Mouse (Mus musculus): ENCODE measurements at regions not wholly inside any gene's neighbourhood (a gene's known extent, or its start where the extent isn't known, plus 50 kb on each side); places are given as distances from the start of the nearest gene placed in this dataset.
A peak's percentile ranks its signal among the peaks of the same experiment; 100 is the strongest.

DNA sequence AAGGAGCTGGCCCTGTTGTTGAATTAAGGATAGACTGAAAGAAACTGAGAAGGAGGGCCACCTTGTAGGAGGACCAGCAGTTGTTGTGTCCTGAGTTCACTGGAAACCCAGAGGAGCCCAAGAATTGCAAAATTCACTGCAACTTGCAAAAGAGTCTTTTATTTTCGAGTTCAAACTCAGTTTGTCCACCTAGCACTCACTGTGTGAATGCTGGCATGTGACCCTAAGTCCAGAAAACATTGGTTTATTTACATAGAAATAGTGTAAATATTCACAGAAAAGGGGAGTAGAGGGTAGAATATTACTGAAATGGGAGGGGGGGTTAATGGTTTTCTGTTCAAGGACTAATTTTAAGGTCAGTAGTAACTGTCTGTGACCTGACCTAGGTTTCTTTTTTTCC is 394.7 kb downstream of the 4933405O20Rik start:
- DNase-seq: no peak

DNA sequence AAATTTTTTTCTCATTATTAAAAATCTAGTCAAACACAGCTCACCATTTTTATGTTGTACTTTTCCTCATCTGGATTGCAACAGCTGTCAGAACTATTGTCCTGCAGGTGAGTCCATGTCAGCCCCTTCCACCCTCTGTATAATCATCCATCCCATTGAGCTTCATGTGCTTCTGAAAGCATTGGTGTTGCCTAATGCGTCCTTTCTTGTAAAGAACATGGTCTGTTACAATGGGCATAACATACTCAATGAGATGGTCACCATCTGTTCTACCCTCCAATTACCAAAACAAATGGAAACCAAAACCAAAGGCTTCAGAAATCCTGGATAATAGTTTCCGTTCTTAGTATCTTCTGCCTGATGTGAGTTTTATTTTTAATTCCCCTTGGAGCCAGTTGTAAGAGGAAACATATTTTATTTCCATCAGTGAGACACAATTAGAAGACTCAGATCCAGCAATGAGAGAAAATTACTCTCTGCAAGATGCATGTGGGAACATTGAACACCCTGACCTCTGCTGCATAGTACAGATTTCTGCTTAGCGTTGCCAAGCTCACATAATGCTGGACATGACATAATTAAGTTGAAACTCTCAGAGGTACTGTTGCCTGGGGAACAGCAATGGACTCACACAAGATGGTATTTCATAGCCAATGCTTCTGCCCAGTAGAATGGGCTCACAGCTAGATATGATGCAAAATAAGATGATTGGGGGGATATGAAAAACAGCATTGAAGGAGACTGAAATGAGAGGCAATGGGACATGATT is 443.1 kb downstream of the 4933405O20Rik start:
- DNase-seq: peak; percentile 33

DNA sequence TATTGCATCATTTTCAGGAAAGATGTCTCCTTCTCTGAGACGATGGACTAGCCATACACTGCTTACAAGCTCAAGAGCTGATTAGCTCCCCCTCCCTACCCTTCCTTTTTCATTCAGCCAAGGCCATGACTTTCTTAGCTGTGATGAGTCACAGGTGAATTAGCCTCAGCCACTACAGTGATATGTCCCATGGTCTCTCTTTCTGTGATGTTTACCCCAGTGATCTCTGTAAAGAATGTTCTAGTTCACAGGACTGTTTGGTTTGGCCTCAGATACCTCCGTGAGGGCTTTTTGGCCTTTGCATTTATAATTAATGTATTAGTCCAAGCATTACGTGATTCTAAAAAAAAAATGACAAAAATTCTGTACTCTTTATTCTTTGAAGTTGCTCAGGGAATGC is 452.5 kb downstream of the 4933405O20Rik start:
- peak; percentile 70 for DNase-seq

- DNase-seq: no peak
Observed at GRCm38 (mm10) chr7:51068376-51068775, 442.5 kb upstream of the Ano5 start.

- no peak for DNase-seq
Observed at GRCm38 (mm10) chr7:51093774-51094173, 417.1 kb upstream of the Ano5 start.

DNA sequence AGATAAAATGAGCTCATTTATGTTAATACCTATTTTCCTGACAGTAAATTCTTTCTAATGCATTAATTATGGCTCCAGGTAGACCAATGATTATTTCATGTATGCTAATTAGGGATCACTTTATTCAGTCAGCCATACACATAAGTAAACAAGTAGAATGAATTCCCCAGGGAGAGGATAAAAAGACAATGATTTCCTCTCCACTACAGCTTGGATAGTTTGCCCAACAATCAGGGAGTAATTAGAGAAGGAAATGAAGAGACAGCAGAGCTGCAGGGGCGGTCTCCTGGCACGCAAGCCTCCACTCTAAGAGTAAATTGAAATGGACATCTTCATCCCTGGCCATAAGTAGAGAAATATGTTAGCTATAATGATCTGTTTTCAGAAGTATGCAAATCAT is 409.7 kb upstream of the Ano5 start:
- no peak for DNase-seq

DNA sequence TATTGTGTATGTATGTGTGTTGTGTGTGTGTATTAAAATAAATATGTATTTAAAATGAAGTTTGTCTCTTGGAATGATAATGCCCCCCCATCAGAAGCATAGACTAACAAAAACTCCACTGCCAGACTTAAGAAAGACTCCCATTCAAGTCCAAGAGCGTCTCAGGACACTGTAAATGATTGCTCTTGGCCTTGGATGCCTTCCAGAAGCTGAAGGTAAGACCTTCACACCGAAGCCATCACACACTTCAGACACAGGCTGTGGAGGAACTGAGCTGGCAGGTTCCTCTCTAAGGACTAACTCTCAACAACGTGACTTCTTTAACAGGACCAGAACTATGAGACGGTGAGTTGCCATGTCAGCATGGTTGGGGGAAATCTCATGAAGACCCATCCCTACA is 370.0 kb upstream of the Ano5 start:
- DNase-seq: no peak

DNA sequence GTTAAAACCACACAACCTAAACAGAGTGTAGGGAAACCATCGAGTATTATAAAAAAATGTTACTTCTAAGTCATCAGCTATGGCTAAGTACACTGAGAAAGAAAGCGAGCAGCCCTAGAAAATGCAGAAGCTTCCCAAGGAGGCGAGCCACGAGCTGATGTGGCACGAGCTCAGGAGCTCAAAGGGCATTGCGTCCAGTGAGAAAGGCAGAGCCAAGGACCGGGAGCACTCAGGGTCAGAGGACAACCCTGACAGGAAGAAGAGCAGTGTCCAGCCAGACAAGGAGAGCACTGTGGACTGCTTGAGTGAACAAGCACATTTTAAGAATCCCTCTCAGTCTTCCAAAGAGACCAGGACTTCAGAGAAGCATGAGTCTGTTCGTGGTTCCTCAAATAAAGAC is 335.6 kb upstream of the Ano5 start:
- DNase-seq: no peak

DNA sequence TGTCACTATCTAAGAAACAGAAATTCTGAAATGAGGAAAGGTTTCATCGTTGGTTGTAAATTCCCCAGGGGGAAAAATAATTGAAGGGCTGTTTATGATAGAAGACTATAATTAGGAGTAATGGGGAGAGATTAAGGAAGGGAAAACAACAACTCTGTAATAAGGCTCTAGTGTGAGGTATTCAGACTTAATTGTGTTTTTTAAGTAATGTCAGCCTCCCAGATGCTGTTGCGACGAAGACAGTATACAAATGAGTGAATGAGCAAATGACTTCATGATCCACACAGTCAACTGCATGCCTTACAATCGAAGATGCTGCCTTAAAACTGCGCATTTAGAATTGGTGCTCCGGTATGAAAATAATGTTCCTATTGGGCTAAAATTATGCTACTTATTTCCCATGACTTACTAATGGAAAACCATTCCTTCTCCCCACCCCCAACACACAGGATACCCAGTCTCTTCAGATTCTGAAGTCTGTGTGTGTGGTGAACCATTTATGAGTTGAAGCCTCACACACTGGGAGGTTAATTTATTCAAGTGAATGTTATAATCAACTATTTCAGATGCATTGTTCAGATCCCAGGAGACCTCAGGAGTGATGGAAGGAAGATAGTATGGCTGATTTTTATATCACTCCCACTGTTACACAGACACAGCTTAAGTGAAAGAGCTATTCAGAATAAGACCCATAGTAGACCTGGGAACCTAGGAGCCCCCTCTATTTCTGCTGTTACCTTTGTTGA is 295.2 kb upstream of the Ano5 start:
- DNase-seq: peak; percentile 31

GRCm38 (mm10) chr7:51216233-51216605 is 294.6 kb upstream of the Ano5 start:
- peak; percentile 23 for DNase-seq

- DNase-seq: peak; percentile 51
Observed at GRCm38 (mm10) chr7:51221351-51221750, 289.5 kb upstream of the Ano5 start.

DNA sequence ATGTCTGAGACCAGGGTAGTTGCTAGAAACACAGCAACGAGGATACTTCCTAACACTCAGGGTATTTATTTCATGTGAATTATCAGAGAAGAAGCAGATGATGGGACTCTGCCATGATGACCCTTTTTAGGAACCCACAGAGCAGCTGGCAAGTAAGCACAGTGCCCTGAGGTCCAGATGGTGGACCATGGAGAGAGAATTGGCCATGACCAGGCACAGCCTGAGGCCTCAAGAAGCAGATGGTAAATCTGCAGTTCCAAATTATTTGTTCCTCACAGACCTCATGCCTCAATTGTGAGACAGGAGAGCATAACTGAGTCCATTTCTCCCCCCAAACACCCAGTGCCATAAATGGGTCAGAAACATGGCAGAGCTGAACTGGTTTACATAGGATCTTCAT is 289.0 kb upstream of the Ano5 start:
- DNase-seq: peak; percentile 70

DNA sequence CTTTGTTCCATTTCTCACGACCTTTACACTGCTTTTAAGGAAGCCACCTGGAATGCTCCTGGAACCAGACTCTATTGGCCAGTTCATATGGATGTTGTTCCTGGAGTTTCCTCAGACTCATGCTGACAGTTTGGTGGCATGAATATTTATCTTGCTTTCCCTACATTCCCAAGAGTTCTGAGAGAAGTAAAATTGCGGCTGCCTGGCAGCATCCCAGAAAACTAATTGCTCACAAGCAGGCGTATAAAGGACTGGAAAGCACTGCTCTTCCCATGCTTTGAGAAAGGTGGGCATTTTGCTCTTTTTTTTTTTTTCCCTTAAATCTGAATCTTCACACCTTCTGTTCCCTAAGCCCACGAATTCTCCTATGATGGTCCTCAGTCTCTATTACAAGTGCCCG is 283.7 kb upstream of the Ano5 start:
- DNase-seq: no peak

- DNase-seq: peak; percentile 33
Observed at GRCm38 (mm10) chr7:51234616-51235015, 276.2 kb upstream of the Ano5 start.

DNA sequence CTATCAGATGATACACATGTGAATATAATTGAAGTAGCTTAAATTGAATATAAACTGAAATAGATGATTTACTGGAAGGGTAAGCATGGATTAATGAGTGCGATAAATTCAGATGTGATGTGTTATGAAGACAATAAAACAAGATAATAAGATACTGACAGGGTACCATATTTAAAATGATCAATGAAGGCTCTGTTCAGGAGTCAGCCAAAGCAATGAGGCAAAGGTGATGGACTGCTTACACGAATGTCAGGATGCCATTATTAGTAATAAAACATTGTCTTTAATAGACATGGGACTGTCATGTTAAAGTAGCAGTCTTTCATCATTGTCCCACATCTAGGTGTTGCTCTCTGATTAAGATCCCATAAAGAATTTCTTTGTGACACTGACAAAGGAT is 263.1 kb upstream of the Ano5 start:
- DNase-seq: no peak

GRCm38 (mm10) chr7:51254461-51254860 is 256.4 kb upstream of the Ano5 start:
- DNase-seq: no peak

- DNase-seq: peak; percentile 39
Observed at GRCm38 (mm10) chr7:51259160-51259831, 251.5 kb upstream of the Ano5 start.

- DNase-seq: peak; percentile 4
Observed at GRCm38 (mm10) chr7:51264166-51264565, 246.7 kb upstream of the Ano5 start.

DNA sequence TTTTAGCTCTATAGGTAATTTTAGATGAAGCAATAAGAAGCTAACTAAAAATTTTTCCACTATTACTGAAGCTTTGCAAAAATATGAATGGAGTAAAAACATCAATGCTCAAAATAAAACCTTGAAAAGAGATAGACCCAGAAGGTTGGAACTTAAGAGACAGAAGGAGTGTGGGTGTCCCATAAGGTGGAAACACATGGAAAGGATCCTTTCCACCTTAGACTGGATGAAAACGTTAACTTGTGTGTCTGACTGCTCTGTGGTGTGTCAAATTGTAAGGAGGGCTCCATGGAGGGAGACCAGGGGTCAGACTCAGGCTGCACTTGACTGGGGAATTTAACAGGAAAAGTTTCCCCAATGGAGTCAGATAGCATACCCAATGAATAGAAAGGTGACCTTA is 244.9 kb upstream of the Ano5 start:
- peak; percentile 12 for DNase-seq

DNA sequence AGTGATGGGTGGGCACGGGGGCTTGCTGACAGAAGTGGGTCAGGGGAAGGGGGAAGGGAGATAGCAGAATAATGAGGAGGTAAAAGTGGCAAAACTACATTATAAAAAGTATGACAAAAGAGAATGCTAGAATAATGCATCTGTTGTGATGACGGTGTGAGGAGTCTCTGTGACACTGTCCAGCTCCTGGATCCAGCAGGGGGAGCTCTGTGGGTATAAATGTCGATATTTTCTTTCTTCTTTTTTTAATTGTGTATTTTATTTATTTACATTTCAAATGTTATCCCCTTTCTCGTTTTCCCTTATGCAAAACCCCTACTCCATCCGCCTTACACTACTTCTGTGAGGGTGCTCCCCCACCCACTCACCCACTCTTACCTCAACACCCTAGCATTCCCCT is 243.9 kb upstream of the Ano5 start:
- no peak for DNase-seq

- peak; percentile 10 for DNase-seq
Observed at GRCm38 (mm10) chr7:51268743-51269142, 242.1 kb upstream of the Ano5 start.

DNA sequence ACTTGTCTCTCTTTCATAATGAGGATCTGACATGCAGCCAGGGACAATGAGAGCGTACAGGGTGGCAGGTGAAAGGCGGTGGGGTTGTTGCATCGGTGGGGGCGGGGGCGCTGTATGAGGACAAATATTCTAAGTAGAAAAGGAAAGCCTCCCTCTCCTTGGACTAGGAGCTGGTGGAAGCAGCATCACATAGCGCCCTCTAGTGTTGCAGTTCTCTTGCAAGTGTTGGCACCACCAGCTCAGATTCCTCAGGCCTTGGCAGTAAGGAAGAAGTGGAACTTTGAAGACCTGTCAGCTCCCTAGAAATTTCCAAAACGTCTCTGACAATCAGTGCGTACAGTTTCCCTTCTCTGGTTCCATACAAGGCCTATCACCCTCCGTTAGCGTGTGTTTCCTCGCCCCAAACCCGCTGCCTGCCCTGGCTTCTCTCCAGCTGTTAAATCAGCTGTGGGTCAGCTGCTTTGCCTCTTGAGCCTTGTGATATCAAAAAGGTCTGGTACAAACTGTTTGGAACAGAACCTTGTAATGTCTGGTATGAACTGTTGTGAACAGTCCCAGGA is 240.2 kb upstream of the Ano5 start:
- DNase-seq: peak; percentile 91

DNA sequence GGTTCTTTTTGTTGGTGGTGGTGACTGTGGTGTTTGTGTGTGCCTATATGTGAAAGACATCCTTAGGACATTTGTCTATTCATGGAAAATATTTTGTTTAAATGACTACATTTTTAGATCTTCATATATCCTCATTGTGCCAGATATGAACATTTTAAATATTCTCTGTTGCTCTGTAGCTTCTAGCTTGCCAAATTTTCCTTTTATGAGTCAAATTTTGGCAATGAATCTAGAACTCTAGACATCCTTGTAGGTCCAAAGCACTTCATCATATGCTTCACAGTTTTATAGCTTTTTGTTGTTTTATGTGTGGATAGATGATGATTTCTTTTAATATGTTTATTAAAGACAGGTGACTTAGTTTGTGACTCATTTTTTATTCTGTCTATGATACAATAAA is 229.4 kb upstream of the Ano5 start:
- DNase-seq: no peak

GRCm38 (mm10) chr7:51300238-51300637 is 210.6 kb upstream of the Ano5 start:
- DNase-seq: peak; percentile 98
